Mouse (Mus musculus) spleen, embryonic (tissue): ENCODE data around the gene Lsm7.
"Not testable (repeated sequence)": the region's sequence is repeated elsewhere in the genome, so short reads cannot be mapped to it uniquely, and the experiment has no call there.

Source experiments
- CTCF ChIA-PET: fragments of 350-600 bp; sonication (Branson Sonifier 250); formaldehyde crosslinking; loops from one replicate; lab custom pipeline; 2022; lab: Charles Lee

The Lsm7 gene

DNA sequence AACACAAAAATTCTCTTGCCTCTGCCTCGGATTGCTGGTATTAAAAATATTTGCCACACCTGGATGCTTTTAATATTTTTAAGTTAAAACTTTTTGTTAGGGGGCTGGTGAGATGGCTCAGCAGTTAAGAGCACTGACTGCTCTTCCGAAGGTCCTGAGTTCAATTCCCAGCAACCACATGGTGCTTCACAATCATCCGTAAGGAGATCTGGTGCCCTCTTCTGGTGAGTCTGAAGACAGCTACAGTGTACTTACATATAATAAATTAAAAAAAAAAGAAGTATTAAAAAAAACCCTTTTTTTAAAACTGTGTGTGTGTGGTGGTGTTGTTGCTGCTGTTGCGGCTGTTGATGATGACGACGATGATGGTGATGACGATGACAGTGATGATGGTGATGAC lies 37.1 kb downstream of the Lsm7 start:
- CTCF ChIA-PET: not testable (repeated sequence)

DNA sequence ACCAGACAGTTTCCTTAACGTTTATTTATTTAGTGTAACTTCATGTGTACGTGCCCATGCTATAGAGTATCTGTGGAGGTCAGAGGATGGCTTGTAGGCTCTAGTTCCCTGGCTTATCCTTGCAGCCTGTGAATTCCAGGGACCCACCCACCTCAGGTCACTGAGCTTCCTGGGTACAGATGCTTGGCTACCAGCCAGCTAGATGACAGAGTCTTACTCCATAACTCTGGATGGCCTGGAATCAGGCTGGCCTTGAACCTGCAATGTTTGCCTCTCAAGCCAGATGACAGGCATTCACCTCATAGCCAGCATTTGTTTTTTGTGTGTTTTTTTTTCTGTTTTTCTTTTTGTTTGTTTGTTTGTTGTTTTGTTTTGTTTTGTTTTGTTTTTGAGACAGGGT lies 37.8 kb downstream of the Lsm7 start:
- CTCF ChIA-PET: interaction anchor here (0.6 kb wide), 1 partner anchor 250 kb away, joined by 4 read pairs; no protein-coding TSS in a partner anchor

DNA sequence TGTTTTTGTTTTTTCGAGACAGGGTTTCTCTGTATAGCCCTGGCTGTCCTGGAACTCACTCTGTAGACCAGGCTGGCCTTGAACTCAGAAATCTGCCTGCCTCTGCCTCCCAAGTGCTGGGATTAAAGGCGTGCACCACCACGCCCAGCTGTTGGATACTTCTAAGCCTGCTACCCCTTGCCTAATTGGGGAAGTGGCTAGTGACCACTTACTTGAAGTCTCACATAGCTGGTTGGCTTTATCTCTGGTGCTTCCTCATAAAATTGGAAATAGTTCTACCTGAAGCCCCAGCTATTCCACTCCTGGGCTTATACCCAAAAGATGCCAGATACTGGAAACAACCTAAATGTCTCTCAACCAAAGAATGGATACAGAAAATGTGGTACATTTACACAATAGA lies 38.7 kb downstream of the Lsm7 start:
- CTCF ChIA-PET: interaction anchor here (0.7 kb wide), 1 partner anchor 244 kb away, joined by 5 read pairs; no protein-coding TSS in a partner anchor

DNA sequence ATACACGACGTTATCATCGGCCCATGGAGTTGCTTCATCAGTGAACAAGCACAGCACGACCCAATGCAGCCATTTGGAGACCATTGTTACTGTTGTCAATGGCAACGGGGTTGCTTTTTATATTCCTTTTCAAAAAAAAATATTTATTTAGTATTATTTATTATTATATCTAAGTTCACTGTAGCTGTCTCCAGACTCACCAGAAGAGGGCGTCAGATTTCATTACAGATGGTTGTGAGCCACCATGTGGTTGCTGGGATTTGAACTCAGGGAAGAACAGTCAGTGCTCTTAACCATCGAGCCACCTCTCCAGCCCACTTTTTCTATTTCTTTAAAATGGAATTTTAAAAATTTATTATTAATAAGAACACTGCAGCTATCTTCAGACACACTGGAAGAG lies 40.2 kb downstream of the Lsm7 start:
- CTCF ChIA-PET: interaction anchor here (0.6 kb wide), 2 partner anchors 47 to 1018 kb away, joined by 3 read pairs; no protein-coding TSS in a partner anchor

DNA sequence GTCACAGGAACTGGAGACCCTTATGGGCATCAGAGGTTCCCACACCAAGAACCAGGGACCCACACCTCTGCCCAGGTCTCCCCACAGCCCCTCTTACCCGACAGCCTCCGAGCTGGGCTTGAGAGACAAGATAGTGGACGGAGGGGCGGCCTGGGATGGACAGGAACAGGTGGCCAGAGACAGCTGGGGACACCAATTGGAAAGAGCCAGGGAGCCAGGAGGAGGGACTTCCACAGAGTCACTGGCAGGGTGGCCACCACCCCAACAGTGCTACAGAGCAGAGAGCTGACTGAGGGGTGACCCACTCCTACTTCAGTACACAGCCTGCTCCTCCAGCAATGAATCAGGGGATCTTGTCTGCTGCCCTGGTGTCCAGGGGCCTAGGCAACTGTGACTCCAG lies 41.6 kb downstream of the Lsm7 start, which contains the start of gene Jsrp1:
TSS of gene Jsrp1 (minus strand) at position 133 of the 400 bp plus-strand sequence.
- CTCF ChIA-PET: interaction anchor here (0.6 kb wide), 1 partner anchor 475 kb away, joined by 3 read pairs; no protein-coding TSS in a partner anchor

DNA sequence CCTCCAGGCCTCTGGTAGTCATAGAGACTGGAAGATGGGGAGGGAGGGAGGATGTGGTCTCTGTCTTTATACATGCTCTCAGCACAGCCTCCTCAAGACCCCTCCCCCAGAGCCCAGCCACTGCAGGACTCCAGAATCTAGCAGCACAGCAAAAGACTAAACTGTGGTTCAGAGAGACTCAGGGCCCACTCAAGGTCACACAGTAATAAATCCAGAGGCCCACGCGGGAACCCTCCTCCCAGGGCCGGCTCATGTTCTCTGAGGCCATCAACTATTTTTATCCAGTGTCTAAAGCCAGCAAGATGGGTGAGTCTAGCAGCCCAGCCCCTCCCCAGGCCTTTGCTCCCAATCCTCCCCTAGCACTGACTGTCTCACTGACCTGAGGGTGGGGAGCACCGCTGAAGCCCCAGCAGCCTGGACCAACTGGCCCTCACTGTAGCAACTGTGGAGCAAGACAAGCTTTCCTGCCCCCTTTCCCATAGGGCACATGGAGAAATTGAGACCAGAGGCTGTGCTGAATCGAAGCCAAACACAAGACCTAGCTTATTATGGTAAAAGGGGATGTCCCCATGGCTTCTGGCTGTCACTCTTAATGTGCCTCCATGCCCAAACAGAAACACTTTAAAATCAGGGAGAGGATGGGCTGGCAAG lies 42.5 kb downstream of the Lsm7 start:
- CTCF ChIA-PET: no interaction called here

DNA sequence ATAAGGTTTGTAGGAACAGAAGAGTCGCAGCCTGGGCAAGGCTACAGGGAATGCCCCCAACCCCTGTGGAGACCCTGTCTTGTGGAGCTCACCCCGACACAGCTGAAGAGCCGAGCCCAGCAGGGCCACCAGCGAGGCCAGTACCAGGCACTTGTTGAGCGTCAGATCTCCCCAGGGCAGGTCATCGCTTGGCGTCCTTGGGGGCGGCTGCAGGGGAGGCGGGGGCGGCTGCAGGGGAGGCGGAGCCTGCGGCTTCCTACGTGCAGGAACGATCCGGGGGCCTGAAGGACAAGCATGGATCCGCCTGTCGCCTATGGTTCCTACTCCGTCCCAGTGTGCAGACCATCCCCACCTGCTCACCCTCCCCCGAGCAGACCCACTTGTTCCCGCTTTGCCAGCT lies 44.9 kb downstream of the Lsm7 start:
- CTCF ChIA-PET: interaction anchor here (0.6 kb wide), 1 partner anchor 358 kb away, joined by 3 read pairs; no protein-coding TSS in a partner anchor

DNA sequence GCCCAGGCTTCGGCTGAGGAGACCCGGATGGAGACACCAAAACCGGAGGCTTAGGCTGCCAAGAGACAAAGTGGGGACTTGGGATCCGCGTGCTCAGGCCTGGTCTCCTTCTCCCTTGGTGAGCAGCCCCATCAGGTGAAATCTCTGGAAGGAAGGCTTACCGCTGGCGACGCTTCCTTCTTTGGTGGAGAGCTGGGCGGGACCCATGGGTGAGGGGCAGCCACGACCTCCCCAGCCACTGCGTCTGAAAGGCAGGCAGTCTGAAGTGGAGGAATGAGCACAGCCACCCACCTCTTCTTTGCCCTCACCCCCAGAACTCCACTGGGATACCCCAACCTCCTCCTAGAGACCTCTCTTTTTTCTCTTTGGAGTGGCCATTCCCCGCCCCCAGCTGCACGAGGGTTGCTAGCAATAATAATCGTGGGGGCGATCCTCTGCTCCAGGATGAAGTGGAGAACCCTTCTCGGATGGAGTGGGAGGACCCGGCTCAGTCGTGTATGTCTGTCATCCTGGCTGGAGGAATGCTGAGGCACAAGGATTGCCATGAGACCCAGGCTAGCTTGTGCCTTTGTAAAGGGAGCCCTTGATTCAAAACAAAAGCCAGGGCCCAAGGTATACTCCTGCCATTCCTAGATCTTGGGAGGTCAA lies 45.9 kb downstream of the Lsm7 start:
- CTCF ChIA-PET: interaction anchor here (0.6 to 0.7 kb wide), 2 partner anchors 359 to 458 kb away, joined by 3 read pairs; no protein-coding TSS in a partner anchor

DNA sequence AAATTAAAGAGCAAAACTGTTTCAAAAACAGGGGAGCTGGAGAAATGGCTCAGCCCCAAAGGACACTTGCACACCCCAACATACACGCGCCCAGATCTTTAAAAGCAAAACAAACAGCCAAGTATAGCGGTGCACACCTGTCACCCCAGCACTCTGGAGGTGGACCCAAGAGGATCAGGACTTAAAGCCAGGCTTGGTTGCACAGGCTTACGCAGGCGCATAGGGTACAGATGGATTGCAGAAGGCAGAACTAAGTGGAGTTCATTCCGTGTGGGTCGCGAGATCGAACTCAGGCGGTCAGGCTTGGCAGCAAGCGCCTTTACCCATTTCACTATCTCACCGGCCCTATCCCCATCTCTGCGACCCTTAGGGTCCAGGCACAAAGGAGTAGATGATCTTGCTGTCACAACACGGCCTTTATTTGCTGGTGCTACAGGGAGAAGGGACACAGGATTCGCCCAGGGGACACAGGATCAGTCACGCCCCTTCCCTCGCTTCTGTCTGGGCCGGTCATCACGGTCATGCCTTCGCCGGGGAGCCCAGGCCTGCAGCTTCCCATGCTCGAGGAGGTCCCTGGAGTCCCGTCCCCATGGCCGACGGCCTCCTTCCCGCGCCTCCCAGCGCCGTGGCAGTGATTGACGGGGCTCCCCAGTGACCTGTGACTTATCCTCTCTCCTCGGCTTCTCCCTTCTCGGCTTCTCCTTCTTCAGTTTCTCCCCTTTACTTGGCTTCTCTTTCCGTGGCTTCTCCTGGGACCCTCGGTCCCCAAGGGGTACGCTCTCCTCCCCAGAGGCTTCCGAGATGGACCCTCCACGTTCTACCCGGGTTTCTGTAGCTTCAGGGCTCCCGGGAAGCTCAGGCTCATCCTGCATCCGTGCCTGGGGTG lies 46.7 kb downstream of the Lsm7 start:
- CTCF ChIA-PET: interaction anchor here (1.4 kb wide), 1 partner anchor 16 kb away, joined by 3 read pairs; no protein-coding TSS in a partner anchor

DNA sequence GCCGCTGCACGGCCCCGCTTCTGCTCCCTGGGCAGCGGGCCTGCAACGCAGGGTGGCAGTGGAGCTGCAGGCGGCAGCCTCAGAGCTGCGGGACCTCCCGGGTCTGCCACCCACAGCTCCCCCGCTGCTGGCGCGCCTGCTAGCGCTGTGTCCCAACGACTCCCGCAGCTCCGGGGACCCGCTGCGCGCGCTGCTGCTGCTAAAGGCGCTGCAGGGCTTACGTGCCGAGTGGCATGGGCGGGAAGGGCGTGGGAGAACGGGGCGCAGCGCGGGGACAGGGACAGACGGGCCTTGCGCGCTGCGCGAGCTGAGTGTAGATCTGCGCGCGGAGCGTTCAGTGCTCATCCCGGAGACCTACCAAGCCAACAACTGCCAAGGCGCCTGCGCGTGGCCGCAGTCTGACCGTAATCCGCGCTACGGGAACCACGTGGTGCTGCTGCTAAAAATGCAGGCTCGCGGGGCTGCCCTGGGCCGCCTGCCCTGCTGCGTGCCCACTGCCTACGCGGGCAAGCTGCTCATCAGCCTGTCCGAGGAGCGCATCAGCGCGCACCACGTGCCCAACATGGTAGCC lies 47.9 kb downstream of the Lsm7 start:
- CTCF ChIA-PET: interaction anchor here (0.5 to 1.4 kb wide), 2 partner anchors 14 to 124 kb away, joined by 3 read pairs; no protein-coding TSS in a partner anchor

DNA sequence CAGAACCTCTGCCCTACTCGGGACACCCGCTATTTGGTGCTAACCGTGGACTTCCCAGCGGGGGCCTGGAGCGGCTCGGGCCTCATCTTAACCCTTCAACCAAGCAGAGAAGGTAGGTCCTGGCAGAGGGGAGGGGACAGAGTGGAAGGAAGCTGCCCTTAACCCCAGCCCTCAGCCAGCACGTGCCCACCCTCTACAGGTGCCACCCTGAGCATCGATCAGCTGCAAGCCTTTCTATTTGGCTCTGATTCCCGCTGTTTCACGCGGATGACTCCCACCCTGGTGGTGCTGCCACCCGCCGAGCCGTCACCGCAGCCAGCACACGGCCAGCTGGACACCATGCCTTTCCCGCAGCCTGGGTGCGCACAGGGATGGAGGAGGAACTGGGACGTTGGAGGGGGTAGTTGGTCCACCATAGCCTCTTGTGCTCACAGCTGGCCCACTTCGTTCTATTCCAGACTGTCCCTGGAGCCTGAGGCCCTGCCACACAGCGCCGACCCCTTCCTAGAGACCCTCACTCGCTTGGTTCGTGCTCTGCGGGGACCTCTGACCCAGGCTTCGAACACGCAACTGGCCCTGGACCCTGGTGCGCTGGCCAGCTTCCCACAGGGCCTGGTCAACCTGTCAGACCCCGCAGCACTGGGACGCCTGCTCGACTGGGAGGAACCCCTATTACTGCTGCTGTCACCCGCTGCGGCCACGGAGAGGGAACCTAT lies 48.5 kb downstream of the Lsm7 start:
- CTCF ChIA-PET: interaction anchor here (1.4 kb wide), 1 partner anchor 14 kb away, joined by 3 read pairs; no protein-coding TSS in a partner anchor

DNA sequence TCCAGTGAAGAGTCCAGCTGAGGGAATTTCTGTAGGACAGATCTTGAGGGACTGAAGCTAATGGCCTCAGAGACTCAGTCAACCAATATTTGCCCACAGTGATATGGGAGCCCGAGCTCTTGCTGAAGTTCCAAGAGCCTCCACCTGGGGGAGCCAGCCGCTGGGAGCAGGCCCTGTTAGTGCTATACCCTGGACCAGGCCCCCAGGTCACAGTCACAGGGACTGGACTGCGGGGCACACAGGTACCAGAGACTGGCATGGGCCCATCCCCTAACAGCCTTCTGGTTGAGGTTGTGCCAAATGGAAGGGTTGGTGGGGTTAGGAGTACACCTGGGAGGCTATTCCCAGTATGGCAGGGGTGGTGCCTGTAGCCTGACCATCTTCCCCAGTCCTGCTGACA lies 49.1 kb downstream of the Lsm7 start:
- CTCF ChIA-PET: no interaction called here

DNA sequence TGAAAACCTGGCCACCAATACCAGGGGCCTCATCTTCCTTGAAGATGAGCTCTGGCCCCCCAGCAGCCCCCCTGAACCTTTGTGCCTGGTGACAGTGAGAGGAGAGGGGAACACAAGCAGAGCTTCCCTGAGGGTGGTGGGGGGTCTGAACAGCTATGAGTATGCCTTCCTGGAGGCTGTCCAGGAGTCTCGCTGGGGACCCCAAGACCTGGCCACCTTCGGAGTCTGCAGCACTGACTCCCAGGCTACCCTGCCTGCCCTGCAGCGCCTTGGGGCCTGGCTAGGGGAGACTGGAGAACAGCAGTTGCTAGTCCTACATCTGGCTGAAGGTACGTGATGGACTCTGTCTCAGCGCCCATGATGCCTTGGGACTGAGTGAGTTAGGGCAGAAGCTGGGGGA lies 49.7 kb downstream of the Lsm7 start:
- CTCF ChIA-PET: interaction anchor here (0.6 to 1.1 kb wide), 4 partner anchors 13 to 329 kb away, joined by 3 to 4 read pairs (median 3); no protein-coding TSS in a partner anchor

DNA sequence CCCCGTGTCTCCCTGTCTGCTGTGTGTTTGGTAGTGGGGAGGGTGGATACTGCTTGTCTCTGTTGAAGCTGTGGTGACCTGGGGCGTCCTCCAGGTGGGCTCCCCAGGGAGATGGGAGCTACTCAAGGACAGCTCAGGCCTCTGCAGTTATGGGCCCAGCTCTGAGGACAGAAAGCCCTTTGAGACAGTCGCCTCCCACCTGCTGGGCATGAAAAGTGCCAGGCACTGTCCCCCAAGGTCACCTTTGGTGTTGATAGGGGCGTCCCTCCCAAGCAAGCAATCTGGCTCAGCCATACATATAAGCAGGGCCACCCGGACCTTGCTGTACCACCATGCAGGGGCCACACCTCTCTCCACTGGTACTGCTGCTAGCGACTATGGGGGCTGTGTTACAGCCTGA lies 50.1 kb downstream of the Lsm7 start, which contains the start of gene Amh:
TSS of gene Amh (plus strand) at position 328 of the 400 bp plus-strand sequence.
- CTCF ChIA-PET: interaction anchor here (0.6 to 1.1 kb wide), 4 partner anchors 12 to 329 kb away, joined by 3 to 4 read pairs (median 3); no protein-coding TSS in a partner anchor

DNA sequence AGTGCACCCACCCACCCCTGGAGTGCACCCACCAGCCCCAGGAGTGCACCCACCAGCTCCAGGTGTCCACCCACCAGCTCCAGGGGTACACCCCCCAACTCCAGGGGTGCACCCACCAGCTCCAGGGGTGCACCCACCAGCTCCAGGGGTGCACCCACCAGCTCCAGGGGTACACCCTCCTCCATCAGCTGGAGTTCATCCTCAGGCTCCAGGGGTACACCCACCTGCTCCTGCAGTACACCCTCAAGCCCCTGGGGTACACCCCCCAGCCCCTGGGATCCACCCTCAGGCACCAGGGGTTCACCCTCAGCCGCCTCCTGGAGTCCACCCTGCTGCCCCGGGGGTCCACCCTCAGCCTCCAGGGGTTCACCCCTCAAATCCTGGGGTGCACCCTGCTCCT lies 50.7 kb downstream of the Lsm7 start:
- CTCF ChIA-PET: interaction anchor here (1.1 kb wide), 1 partner anchor 62 kb away, joined by 4 read pairs; no protein-coding TSS in a partner anchor

DNA sequence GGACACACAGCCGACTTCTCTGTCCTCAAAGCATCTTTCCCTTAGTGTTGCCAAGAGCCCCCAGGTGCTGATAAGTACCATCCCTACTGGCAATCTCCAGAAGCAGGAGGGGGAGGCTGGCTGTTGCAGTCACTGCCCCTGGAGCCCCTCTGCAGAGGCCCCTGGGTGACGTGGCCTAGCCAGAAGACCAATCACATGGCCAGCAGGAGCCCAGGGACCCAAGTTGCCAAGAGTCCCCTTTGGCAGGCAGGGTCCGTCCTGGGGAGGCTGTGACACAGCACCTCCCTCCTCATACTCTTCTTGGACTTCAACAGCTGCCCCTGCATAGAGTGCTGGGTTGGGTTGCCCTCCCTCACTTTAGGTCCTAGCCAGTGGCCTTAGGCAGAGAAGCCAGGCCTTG lies 52.0 kb downstream of the Lsm7 start:
- CTCF ChIA-PET: no interaction called here
